Mouse (Mus musculus) limb, embryonic 11.5 days (tissue): Measurements from ENCODE around the gene Fkbp9. TPM values are rescaled to one million over a fixed set of nuclear protein-coding genes. Genes with fewer than 3 reads are reported as not detected.

ENCODE experiments used
- ATAC-seq: fragments of 200-750 bp; cut with Nextera tagmentation; 2 replicates; pipeline ENCODE4 v1.8.0; 2017; ENCODE audit warnings: low read depth; ENCODE audit not compliant: insufficient number of reproducible peaks, low FRiP score, low TSS enrichment
- DNase-seq: peaks from one replicate; pipeline ENCODE4 v3.0.0-alpha.2; 2015; ENCODE audit warnings: low spot score
- H3K27ac ChIP-seq: fragments of 300-500 bp; sonication (generic); replicated peaks from 2 replicates; pipeline ENCODE4 v1.5.1; 2014; ENCODE audit warnings: low read depth, mild to moderate bottlenecking, low read length
- H3K27me3 ChIP-seq: fragments of 300-500 bp; sonication (generic); 2 replicates; pipeline ENCODE4 v1.6.1; 2014; ENCODE audit warnings: mild to moderate bottlenecking, low read length, mixed read lengths; ENCODE audit not compliant: control insufficient read depth, insufficient read depth
- H3K36me3 ChIP-seq: fragments of 300-500 bp; sonication (generic); 2 replicates; pipeline ENCODE4 v1.6.1; 2014; ENCODE audit warnings: mild to moderate bottlenecking, low read length, moderate library complexity, mixed read lengths; ENCODE audit not compliant: control insufficient read depth, insufficient read depth
- H3K4me1 ChIP-seq: fragments of 300-500 bp; sonication (generic); 2 replicates; pipeline ENCODE4 v1.6.1; 2014; ENCODE audit warnings: low read length, mixed read lengths; ENCODE audit not compliant: control insufficient read depth, insufficient read depth
- H3K4me2 ChIP-seq: fragments of 300-500 bp; sonication (generic); 2 replicates; pipeline ENCODE4 v1.6.1; 2014; ENCODE audit warnings: low read depth, mild to moderate bottlenecking, moderate library complexity; ENCODE audit not compliant: severe bottlenecking
- H3K4me3 ChIP-seq: fragments of 300-500 bp; sonication (generic); 2 replicates; pipeline ENCODE4 v1.5.1; 2014; ENCODE audit warnings: low read depth, low read length
- H3K9ac ChIP-seq: fragments of 300-500 bp; sonication (generic); 2 replicates; pipeline ENCODE4 v1.6.1; 2014; ENCODE audit warnings: mild to moderate bottlenecking, low read length
- H3K9me3 ChIP-seq: fragments of 300-500 bp; sonication (generic); 2 replicates; pipeline ENCODE4 v1.6.1; 2016; ENCODE audit warnings: low read length; ENCODE audit not compliant: control insufficient read depth
- WGBS: fragments of 180-500 bp; shearing (Covaris S2); extraction: QIAGEN DNeasy Blood & Tissue Kit; methylation state at CpG from one replicate; pipeline ENCODE4 v1.1.7; 2014; 5-methylcytosine and 5-hydroxymethylcytosine counted together
- polyA plus RNA-seq: library from polyadenylated mRNA; unstranded; fragments of >200 nt; fragmentation: Nextera tagmentation; extraction: Ambion mirVana; gene quantifications from 2 replicates; pipeline ENCODE4 v1.2.1, GENCODE M21; 2014

The Fkbp9 gene
- polyA plus RNA-seq, 1 experiment from 2014 or later: 73.0 TPM

DNA sequence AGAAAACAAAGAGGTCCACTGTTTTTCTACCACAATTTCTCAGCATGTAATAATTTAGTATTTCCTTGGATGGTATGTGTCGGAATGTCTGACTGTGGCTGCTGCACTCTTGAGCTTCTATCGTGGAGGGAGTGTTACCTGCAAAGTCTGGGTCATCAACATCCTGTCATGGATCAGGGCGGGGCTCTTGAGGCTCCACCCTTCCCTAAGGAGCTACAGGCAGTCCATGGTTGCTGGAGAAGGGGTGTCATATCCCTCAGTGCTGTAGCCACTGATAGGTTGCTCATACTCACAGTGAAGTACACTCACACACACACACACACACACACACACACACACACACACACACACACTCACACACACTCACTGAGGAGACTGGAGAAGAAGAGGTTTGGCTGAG is 6.2 kb upstream of the Fkbp9 start:
- no peaks in the 10 kb centered on the region for H3K4me1 ChIP-seq
- no peaks in the 10 kb centered on the region for H3K27me3 ChIP-seq
- DNase-seq: no peak
- no peaks in the 10 kb centered on the region for H3K36me3 ChIP-seq
- 50% methylated on average over 3 of the region's 3 CpGs for WGBS
- H3K4me3 ChIP-seq: no peak overlapping the region
- H3K27ac ChIP-seq: no peak overlapping the region
- ATAC-seq: no peak
- no peak overlapping the region for H3K9ac ChIP-seq
- H3K9me3 ChIP-seq: no peaks in the 10 kb centered on the region
- H3K4me2 ChIP-seq: no peak overlapping the region

DNA sequence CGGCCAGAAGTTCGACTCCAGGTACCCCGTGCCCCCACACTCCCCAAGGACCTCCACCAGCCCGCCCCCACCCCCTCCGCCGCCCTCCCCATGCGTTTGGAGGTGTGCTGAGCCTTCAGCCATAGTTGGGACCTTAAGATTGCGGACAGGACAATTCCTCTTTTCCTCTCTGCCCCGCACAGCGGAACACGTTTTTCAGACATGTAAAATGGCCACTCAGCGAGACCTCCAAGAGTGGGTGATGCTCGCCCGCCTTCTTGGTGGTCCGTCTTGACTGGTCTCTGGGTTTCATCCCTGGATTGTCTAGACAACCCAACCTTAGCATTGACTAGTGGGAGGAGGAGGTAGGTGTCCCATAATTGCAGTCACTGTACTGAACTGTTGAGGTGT is 543 bp downstream of the Fkbp9 start:
- Histone ChIP-seq H3K27me3 (no peaks in the 10 kb centered on the region), H3K9ac (peak overlapping the region; percentile 78), H3K27ac (peak overlapping the region; percentile 68; the same call in 1 of the 2 replicates), H3K4me2 (peak overlapping the region; percentile 52), H3K9me3 (no peaks in the 10 kb centered on the region), H3K36me3 (0 out of 2 replicates have a peak, but pooled peaks cover 2% of the 10 kb centered on the region), H3K4me3 (peak overlapping the region; percentile 69), H3K4me1 (no peaks in the 10 kb centered on the region)
- DNase-seq (peak; percentile 57), ATAC-seq (peak; percentile 31; the same call in 1 of the 2 replicates)
- whole genome bisulfite sequencing: 3% methylated on average over 15 of the region's 15 CpGs

DNA sequence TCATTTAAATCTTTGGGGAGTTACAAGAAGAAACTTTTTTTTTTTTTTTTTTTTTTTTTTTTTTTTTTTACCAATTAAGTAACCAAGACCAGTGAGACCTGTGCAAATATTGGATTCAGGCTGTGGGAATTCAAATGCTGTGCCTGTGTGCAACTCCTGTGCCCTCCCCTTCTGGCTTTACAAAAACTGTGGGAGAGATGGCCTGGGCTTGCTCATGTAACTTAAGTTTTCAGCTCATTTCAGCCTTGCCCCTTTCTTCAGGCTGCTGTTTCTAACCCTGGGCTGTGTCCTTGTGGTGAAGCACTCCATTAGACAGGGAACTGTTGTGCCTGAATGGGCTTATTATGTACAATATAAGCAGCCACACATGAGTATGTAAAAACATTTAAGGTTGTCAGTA is 971 bp downstream of the Fkbp9 start:
- H3K4me1 ChIP-seq: no peaks in the 10 kb centered on the region
- DNase-seq (no peak), ATAC-seq (no peak; the same call in 1 of the 2 replicates)
- no peaks in the 10 kb centered on the region for H3K9me3 ChIP-seq
- peak overlapping the region; percentile 78; the same call in 1 of the 2 replicates for H3K9ac ChIP-seq
- no peaks in the 10 kb centered on the region for H3K27me3 ChIP-seq
- H3K27ac ChIP-seq: no peak overlapping the region
- 0 out of 2 replicates have a peak, but pooled peaks cover 2% of the 10 kb centered on the region for H3K36me3 ChIP-seq
- peak overlapping the region; percentile 69 for H3K4me3 ChIP-seq
- H3K4me2 ChIP-seq: peak overlapping the region; percentile 52

DNA sequence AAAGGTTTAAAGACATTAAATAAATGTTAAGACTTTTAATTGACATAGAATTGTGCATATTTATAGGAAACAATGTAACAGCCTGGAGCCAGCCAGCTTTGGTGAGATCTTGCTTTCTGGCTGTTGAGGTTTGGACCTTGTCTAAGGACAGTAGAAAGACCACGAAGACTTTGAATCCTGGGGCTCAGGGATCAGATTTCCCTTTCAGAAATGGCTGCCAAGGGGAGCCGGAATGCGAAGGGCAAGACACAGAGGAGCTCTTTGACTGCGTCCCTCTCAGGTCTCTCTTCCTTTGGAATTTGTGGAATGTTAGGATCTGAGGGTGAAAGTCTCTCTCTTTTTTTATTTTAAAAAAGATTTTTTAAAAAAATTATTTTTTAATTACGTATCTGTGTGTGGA is 2.9 kb downstream of the Fkbp9 start:
- 0 out of 2 replicates have a peak, but pooled peaks cover 2% of the 10 kb centered on the region for H3K36me3 ChIP-seq
- no peaks in the 10 kb centered on the region for H3K9me3 ChIP-seq
- no peak overlapping the region for H3K27ac ChIP-seq
- ATAC-seq: no peak
- H3K4me3 ChIP-seq: no peak overlapping the region
- H3K4me2 ChIP-seq: no peak overlapping the region
- H3K4me1 ChIP-seq: no peaks in the 10 kb centered on the region
- no peak overlapping the region for H3K9ac ChIP-seq
- no peak for DNase-seq
- 67% methylated on average over 5 of the region's 5 CpGs for WGBS
- H3K27me3 ChIP-seq: no peaks in the 10 kb centered on the region

DNA sequence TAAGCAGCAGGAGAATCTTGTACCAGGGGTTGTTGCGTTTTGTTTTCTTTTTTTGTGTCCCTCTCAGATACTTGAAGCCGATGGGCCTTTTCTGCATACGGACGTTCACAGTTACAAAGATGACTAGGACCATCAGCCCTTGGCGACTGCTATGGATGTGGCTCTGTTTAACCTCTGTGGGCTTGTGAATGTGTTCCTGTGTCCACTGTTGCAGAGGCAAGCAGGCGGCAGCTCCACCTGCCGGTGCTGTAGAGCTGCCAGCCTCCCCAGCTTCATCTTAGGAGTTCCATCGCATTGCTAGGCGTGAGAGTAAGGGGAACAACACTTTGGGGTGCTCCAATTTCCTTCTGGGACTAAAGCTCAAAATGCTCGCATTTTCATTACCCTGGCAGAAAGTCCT is 3.7 kb downstream of the Fkbp9 start:
- 0 out of 2 replicates have a peak, but pooled peaks cover 2% of the 10 kb centered on the region for H3K36me3 ChIP-seq
- H3K9ac ChIP-seq: no peak overlapping the region
- no peaks in the 10 kb centered on the region for H3K9me3 ChIP-seq
- H3K27me3 ChIP-seq: no peaks in the 10 kb centered on the region
- no peak for DNase-seq
- no peak overlapping the region for H3K27ac ChIP-seq
- no peak for ATAC-seq
- WGBS: 87% methylated on average over 10 of the region's 10 CpGs
- H3K4me2 ChIP-seq: no peak overlapping the region
- H3K4me3 ChIP-seq: no peak overlapping the region
- H3K4me1 ChIP-seq: no peaks in the 10 kb centered on the region

DNA sequence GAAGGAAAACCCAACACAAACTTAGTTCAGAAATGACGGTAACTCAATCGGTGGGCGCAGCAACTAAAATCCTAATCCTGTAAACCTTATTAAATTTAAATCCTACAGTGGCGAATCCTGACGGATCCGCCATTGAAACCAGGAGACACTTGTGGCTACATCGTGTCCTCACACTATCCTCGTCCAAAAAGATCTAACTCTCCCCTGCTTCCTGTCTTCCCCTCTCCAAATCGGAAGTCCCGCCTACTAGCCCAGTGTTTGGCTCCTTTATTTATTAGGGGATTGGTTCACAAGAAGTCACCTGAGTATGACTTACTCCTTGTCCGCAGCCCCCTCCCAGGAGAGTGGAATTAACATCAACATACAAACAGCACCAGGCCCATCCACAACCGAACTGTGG is 5.3 kb downstream of the Fkbp9 start:
- no peak overlapping the region for H3K9ac ChIP-seq
- H3K4me1 ChIP-seq: no peaks in the 10 kb centered on the region
- H3K27me3 ChIP-seq: no peaks in the 10 kb centered on the region
- no peak overlapping the region for H3K4me2 ChIP-seq
- WGBS: 93% methylated on average over 12 of the region's 12 CpGs
- H3K9me3 ChIP-seq: no peaks in the 10 kb centered on the region
- no peak overlapping the region for H3K4me3 ChIP-seq
- ATAC-seq (no peak), DNase-seq (no peak)
- 0 out of 2 replicates have a peak, but pooled peaks cover 2% of the 10 kb centered on the region for H3K36me3 ChIP-seq
- H3K27ac ChIP-seq: no peak overlapping the region

DNA sequence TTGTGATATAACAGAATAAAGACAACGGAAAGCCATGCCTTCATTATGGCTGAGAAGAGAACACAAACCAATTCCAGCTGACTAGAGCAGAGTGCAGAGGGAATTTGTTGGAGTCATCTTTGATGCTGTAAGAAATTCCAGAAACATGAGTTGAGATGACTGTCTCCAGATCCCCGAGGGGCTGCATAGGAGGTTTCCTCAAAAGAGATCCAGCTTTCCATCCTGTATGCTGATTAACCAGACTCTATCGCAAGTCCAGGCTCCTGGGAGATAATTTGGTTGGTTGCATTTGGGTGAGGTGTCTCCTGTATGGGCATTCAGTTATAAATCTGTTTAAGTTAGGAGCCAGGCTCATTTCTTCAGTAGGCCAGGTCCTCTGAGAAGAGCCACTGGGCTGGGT is 5.8 kb downstream of the Fkbp9 start:
- ATAC-seq (no peak), DNase-seq (no peak)
- Histone ChIP-seq H3K27ac (no peak overlapping the region), H3K4me2 (no peak overlapping the region), H3K4me3 (no peak overlapping the region), H3K36me3 (0 out of 2 replicates have a peak, but pooled peaks cover 2% of the 10 kb centered on the region), H3K27me3 (no peaks in the 10 kb centered on the region), H3K9ac (no peak overlapping the region), H3K4me1 (no peaks in the 10 kb centered on the region), H3K9me3 (no peaks in the 10 kb centered on the region)
- 93% methylated on average over 3 of the region's 3 CpGs for WGBS

DNA sequence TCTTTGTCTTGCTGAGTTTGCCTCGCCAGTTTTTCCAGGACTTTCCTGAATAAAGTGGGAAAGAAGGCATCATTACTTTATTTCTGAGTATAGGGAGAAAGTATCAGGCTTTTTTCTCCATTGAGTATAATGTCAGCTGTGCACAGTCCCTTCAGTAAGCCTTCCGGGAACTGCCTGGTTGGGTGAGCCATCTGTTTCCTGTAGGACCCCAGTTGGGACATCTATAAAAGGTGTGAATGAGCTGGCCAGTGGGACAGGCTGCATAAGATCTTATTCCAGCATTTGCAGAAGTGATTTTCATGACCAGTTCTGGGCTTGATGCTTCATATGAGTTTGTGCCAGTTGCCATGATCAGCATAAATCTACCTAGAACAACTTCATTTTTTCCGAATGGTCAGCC is 11.4 kb downstream of the Fkbp9 start:
- H3K4me1 ChIP-seq: no peaks in the 10 kb centered on the region
- H3K27ac ChIP-seq: no peak overlapping the region
- no peaks in the 10 kb centered on the region for H3K36me3 ChIP-seq
- no peaks in the 10 kb centered on the region for H3K27me3 ChIP-seq
- no peak overlapping the region for H3K4me3 ChIP-seq
- WGBS: 76% methylated on average over 3 of the region's 3 CpGs
- ATAC-seq (no peak), DNase-seq (no peak)
- H3K4me2 ChIP-seq: no peak overlapping the region
- H3K9me3 ChIP-seq: no peaks in the 10 kb centered on the region
- H3K9ac ChIP-seq: no peak overlapping the region

DNA sequence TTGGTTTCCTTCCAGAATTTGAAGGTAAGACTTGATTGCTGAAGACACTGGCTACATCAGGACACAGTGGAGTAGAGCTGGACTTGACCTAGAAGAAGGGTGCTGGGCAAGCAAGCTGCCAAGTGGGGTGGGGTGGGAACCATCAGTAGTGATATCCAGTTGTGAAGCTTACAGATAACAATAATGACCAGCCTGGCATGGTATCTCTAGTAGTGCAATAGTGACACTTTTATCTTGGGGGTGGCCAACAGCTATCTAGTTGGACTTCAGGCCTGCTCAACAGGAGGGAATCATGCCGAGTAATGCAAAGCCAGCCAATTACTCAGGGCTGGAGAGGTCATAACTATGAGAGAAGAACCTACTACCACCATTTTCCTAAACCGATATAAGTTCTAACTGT is 12.5 kb downstream of the Fkbp9 start:
- Histone ChIP-seq H3K9me3 (no peaks in the 10 kb centered on the region), H3K9ac (no peak overlapping the region), H3K4me2 (no peak overlapping the region), H3K27me3 (no peaks in the 10 kb centered on the region), H3K27ac (no peak overlapping the region), H3K4me3 (no peak overlapping the region), H3K36me3 (no peaks in the 10 kb centered on the region), H3K4me1 (no peaks in the 10 kb centered on the region)
- ATAC-seq: no peak
- 88% methylated on average over 2 of the region's 2 CpGs for WGBS
- no peak for DNase-seq
